Mouse (Mus musculus): ENCODE measurements around the gene Ccdc157.

DNA sequence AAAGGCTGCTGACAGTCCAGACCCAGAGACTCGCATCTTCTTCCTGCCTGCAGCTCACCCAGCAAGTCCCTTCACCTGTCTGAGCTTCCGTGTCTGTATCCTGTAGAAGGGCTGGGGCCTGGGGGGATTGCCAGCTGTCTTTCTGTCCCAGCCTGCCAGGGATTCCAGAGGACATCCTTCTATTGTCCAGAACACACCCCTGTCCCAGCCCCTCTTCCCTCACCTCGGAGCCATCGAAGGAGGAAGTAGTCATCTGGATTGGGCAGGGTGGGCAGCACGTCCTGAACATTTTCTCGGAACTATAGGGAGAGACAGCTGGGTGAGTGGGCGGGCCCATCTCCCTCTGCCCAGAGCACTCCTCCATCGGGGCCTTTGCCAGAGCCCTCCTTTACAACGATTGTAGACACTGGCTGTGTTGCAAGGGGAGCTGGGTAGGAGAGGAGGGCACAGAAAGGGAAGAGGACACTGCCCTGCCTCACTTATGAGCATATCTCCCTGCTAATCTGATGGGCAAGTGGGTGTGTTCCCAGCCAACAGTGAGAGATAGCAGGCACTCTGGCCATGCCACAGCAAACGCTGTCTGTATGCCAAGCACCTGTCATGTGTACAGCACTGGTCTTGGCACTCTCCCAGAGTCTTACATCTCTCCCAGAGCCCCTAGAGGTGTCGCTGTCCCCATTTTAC, 43.5 kb downstream of the Ccdc157 start:
- TF ChIP-seq CTCF (conservative IDR thresholded peaks at IDR 0.05; ENCODE audit: insufficient read depth, insufficient read length, low read depth, low read length): no peak
- no peak for TF ChIP-seq POLR2A (IDR thresholded peaks at IDR 0.05; ENCODE audit: low read depth, low read length)

Measured in kidney, adult 2 months (tissue).